Mouse (Mus musculus) liver, adult (tissue): ENCODE measurements around the gene Slc12a5.

ENCODE experiments used
- GATA4 ChIP-seq: IDR thresholded peaks from 2 replicates; pipeline ENCODE4 v1.6.1; 2014; ENCODE audit warnings: mild to moderate bottlenecking, low read length; ENCODE audit not compliant: insufficient replicate concordance

Slc12a5 gene

DNA sequence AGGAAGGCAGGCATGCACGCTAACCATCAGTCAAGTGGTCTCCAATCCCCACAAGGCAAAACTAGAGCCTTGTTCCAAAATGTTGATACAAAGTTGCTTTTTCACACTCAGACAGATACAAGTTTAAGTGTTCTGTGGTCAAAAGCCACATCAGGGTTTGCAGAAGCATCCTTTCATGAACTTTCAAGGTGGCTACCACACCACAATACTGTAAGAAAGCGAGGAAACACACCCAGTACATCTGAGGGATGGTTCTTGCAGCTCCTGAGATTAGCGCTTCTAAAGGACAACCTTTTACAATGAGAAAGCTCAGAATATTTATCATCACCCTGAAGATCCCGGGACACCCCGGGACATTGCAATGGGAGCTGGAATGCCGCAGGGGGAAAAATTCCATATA lies 72.7 kb downstream of the Slc12a5 start:
- no peak for TF ChIP-seq GATA4

- TF ChIP-seq GATA4, result 0 out of 2 replicates have a peak, but pooled peaks have one; percentile 17
Measured at GRCm38 (mm10) chr2:165034131-165035057, 73.8 kb downstream of the Slc12a5 start, which contains the start of gene Ncoa5. Gene Ncoa5, minus strand, starts transcription at chr2:165034867.

DNA sequence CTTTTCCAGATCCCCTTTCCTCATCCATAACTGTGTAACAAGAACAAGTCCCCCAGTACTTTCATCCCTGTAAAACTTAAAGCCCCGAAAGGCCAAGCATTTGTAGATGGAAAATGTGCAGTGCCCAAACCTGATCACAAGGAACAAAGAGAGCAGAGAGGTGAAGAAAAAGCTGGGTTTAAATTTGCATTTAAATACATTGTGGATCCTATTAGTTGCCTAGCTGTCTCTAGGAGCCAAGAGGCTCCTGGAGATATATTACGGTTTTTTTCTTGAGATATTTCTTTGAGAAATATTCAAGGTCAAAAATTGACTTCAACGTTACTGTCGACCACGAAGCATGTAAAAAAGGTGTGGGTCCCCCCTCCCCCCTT lies 74.4 kb downstream of the Slc12a5 start:
- no peak for TF ChIP-seq GATA4

DNA sequence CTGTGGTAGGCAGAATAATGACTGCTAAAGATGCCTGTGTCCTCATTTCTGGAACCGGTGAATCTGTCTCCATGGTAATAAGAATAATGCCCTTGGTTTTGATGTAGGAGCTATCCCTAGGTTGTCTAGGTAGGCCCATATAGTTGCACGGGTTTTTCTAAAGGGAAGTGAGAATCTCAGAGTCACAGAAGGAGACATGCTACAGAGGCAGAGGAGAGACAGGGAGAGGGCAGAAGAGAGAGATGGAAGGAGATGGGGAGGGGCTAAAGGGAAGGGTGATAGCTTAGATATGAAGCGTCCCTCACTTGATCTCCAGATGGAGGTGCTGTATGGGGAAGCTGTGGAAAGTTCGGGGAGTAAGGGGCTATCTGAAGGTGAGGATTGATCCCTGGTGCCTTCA lies 76.8 kb downstream of the Slc12a5 start:
- TF ChIP-seq GATA4, result no peak

- TF ChIP-seq GATA4, result no peak
Measured at GRCm38 (mm10) chr2:165042126-165042525, 81.5 kb downstream of the Slc12a5 start.

GRCm38 (mm10) chr2:165043090-165043636 lies 82.6 kb downstream of the Slc12a5 start:
- no peak for TF ChIP-seq GATA4

- no peak for TF ChIP-seq GATA4
Measured at GRCm38 (mm10) chr2:165043729-165044128, 83.1 kb downstream of the Slc12a5 start.

GRCm38 (mm10) chr2:165049044-165049443 lies 88.4 kb downstream of the Slc12a5 start:
- TF ChIP-seq GATA4, result no peak
